Mouse (Mus musculus) liver, embryonic 14.5 days (tissue): Measurements from ENCODE around the gene Lgals3. TPM values are rescaled to one million over a fixed set of nuclear protein-coding genes. Genes with fewer than 3 reads are reported as not detected.

Source experiments
- ATAC-seq: fragments of 200-750 bp; cut with Nextera tagmentation; 2 replicates; pipeline ENCODE4 v1.8.0; 2017; ENCODE audit warnings: moderate number of reproducible peaks, mild to moderate bottlenecking, moderate library complexity; ENCODE audit not compliant: insufficient read depth
- DNase-seq, 3 experiments: peaks; one replicate each; pipeline ENCODE4 v3.0.0-alpha.2; 2012 to 2013; ENCODE audit warnings: low read depth in 3 of 3, low spot score in 3 of 3
- H3K27ac ChIP-seq: fragments of 300-500 bp; sonication (generic); 2 replicates; pipeline ENCODE4 v1.5.1; 2014; ENCODE audit warnings: moderate library complexity, mild to moderate bottlenecking, control low read depth, inconsistent platforms
- H3K27me3 ChIP-seq: fragments of 300-500 bp; sonication (generic); 2 replicates; pipeline ENCODE4 v1.6.1; 2014; ENCODE audit warnings: mild to moderate bottlenecking, low read length, moderate library complexity; ENCODE audit not compliant: control insufficient read depth, insufficient read depth
- H3K36me3 ChIP-seq: fragments of 300-500 bp; sonication (generic); replicated peaks from 2 replicates; pipeline ENCODE4 v1.6.1; 2014; ENCODE audit warnings: low read depth; ENCODE audit not compliant: control insufficient read depth, insufficient read depth
- H3K4me1 ChIP-seq, 2 experiments: fragments of 200-500 bp in 1 of 2; fragments of 300-500 bp in 1 of 2; sonication (generic) in 1 of 2; replicated peaks; 2 replicates each; pipeline ENCODE4 v1.6.1; 2012 to 2014; ENCODE audit warnings: antibody characterized with exemption in 1 of 2, inconsistent platforms in 1 of 2, low read length in 1 of 2; ENCODE audit not compliant: control insufficient read depth in 2 of 2, insufficient read depth in 2 of 2
- H3K4me2 ChIP-seq: fragments of 300-500 bp; sonication (generic); 2 replicates; pipeline ENCODE4 v1.6.1; 2014; ENCODE audit warnings: low read depth, mild to moderate bottlenecking, control low read depth, moderate library complexity
- H3K4me3 ChIP-seq, 2 experiments: fragments of 200-500 bp in 1 of 2; fragments of 300-500 bp in 1 of 2; sonication (generic) in 1 of 2; 2 replicates each; pipeline ENCODE4 v1.5.1; 2012 to 2014; ENCODE audit warnings: low read depth in 2 of 2, low read length in 2 of 2, mild to moderate bottlenecking in 2 of 2, control low read depth in 1 of 2, inconsistent platforms in 1 of 2, moderate library complexity in 1 of 2; ENCODE audit not compliant: insufficient read depth in 1 of 2
- H3K9ac ChIP-seq: fragments of 300-500 bp; sonication (generic); replicated peaks from 2 replicates; pipeline ENCODE4 v1.6.1; 2014; ENCODE audit warnings: mild to moderate bottlenecking, control low read depth, moderate library complexity
- H3K9me3 ChIP-seq: fragments of 300-500 bp; sonication (generic); 2 replicates; pipeline ENCODE4 v1.6.1; 2016; ENCODE audit warnings: low read length, mixed read lengths; ENCODE audit not compliant: control insufficient read depth
- CTCF ChIP-seq: IDR thresholded peaks from 2 replicates; pipeline ENCODE4 v1.5.1; 2016; ENCODE audit warnings: antibody characterized with exemption, low read depth, control low read depth
- EP300 ChIP-seq: IDR thresholded peaks from 2 replicates; pipeline ENCODE4 v1.6.1; 2016; ENCODE audit warnings: antibody characterized with exemption, low read depth
- WGBS: fragments of 180-500 bp; shearing (Covaris S2); extraction: QIAGEN DNeasy Blood & Tissue Kit; methylation state at CpG from one replicate; pipeline ENCODE4 v1.1.7; 2014; ENCODE audit not compliant: insufficient replicate concordance; 5-methylcytosine and 5-hydroxymethylcytosine counted together
- polyA plus RNA-seq, 2 experiments: library from polyadenylated mRNA; depleted of rRNA in 1 of 2; stranded (reverse) in 1 of 2; unstranded in 1 of 2; fragments of >200 nt; fragmentation: Nextera tagmentation in 1 of 2; extraction: Ambion mirVana in 1 of 2; gene quantifications; 2 replicates each; pipeline versions ENCODE4 v1.2.1 to v1.2.3; 2012 to 2014

The Lgals3 gene
- polyA plus RNA-seq, 2 experiments, result 16.3 to 40.5 TPM

GRCm38 (mm10) chr14:47402735-47403134 lies 35.2 kb downstream of the Lgals3 start:
- ATAC-seq (no peak), DNase-seq (no peak)
- no peak overlapping the region for H3K4me3 ChIP-seq
- TF ChIP-seq EP300, result no peak
- TF ChIP-seq CTCF, result no peak
- H3K9me3 ChIP-seq, result no peaks in the 10 kb centered on the region
- H3K36me3 ChIP-seq, result peaks cover 98% of the 10 kb centered on the region
- no peak overlapping the region for H3K27ac ChIP-seq
- WGBS, result 78% methylated on average over 8 of the region's 8 CpGs
- H3K4me1 ChIP-seq, result no peaks in the 10 kb centered on the region
- no peak overlapping the region for H3K9ac ChIP-seq
- no peaks in the 10 kb centered on the region for H3K27me3 ChIP-seq
- H3K4me2 ChIP-seq, result no peak overlapping the region

GRCm38 (mm10) chr14:47406000-47406399 lies 38.4 kb downstream of the Lgals3 start:
- no peak overlapping the region for H3K9ac ChIP-seq
- H3K4me3 ChIP-seq, result no peak overlapping the region
- ATAC-seq (no peak), DNase-seq (no peak)
- no peaks in the 10 kb centered on the region for H3K27me3 ChIP-seq
- peaks cover 99% of the 10 kb centered on the region for H3K36me3 ChIP-seq
- no peaks in the 10 kb centered on the region for H3K9me3 ChIP-seq
- no peak for TF ChIP-seq CTCF
- TF ChIP-seq EP300, result no peak
- no peak overlapping the region for H3K4me2 ChIP-seq
- H3K4me1 ChIP-seq, result no peaks in the 10 kb centered on the region
- no peak overlapping the region for H3K27ac ChIP-seq
- 77% methylated on average over 9 of the region's 9 CpGs for WGBS

DNA sequence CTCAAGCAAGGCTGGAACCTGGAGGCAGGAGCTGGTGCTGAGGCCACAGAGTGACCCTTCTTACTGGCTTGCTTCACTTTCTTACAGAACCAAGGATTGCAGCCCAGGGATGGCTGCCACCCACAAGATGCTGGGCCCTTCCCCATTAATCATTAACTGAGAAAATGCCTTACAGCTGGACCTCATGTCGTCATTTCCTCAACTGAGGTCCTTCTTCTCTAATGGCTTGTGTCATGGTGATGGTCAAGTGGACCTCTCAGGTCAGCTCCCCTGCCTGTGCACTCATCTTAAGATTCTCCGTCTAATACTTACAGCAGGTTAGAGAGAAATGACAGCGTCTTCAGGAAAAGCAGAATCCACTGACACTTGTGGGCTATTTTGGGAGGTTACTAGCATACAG lies 49.8 kb downstream of the Lgals3 start:
- H3K4me3 ChIP-seq, result peak overlapping the region; percentile 93 to 98
- peak overlapping the region; percentile 97 for H3K9ac ChIP-seq
- no peaks in the 10 kb centered on the region for H3K27me3 ChIP-seq
- WGBS, result 21% methylated on average over 3 of the region's 3 CpGs
- peak overlapping the region; percentile 87 for H3K4me2 ChIP-seq
- no peaks in the 10 kb centered on the region for H3K9me3 ChIP-seq
- H3K36me3 ChIP-seq, result peaks cover 42% of the 10 kb centered on the region
- peak in 1 of 3 experiments; percentile 11 for DNase-seq
- H3K4me1 ChIP-seq, result peaks cover 7 to 13% of the 10 kb centered on the region in 2 experiments
- H3K27ac ChIP-seq, result peak overlapping the region; percentile 84
- no peak for TF ChIP-seq CTCF
- TF ChIP-seq EP300, result no peak
- no peak for ATAC-seq

GRCm38 (mm10) chr14:47417775-47418665 lies 50.5 kb downstream of the Lgals3 start, which contains the start of gene Dlgap5:
Gene Dlgap5 (minus strand): TSS chr14:47418407.
- Histone ChIP-seq H3K27me3 (no peaks in the 10 kb centered on the region), H3K9ac (peak within 1 kb of the TSS; percentile 97), H3K9me3 (no peaks in the 10 kb centered on the region), H3K36me3 (peaks cover 35% of the 10 kb centered on the region), H3K4me2 (peak within 1 kb of the TSS; percentile 87), H3K27ac (peak within 1 kb of the TSS; percentile 84), H3K4me3 (peak within 1 kb of the TSS; percentile 93 to 98), H3K4me1 (peaks cover 7 to 13% of the 10 kb centered on the region in 2 experiments)
- DNase-seq (peak; percentile 94 to 98 (median 95)), ATAC-seq (peak; percentile 97)
- 2% methylated on average over 36 of the region's 36 CpGs for WGBS
- TF ChIP-seq EP300, result peak; percentile 52; the same call in 1 of the 2 replicates
- no peak for TF ChIP-seq CTCF

- H3K4me3 ChIP-seq, result peak overlapping the region; percentile 72 to 93
- peak; percentile 29; the same call in 1 of the 2 replicates for ATAC-seq
- no peaks in the 10 kb centered on the region for H3K9me3 ChIP-seq
- H3K36me3 ChIP-seq, result peaks cover 29% of the 10 kb centered on the region
- peak overlapping the region; percentile 79 for H3K9ac ChIP-seq
- H3K27me3 ChIP-seq, result no peaks in the 10 kb centered on the region
- H3K27ac ChIP-seq, result peak overlapping the region; percentile 75
- DNase-seq, result peak in 1 of 3 experiments; percentile 19
- H3K4me2 ChIP-seq, result peak overlapping the region; percentile 74
- no peak for TF ChIP-seq CTCF
- no peak for TF ChIP-seq EP300
- WGBS, result 34% methylated on average over 5 of the region's 5 CpGs
- H3K4me1 ChIP-seq, result peaks cover 7 to 13% of the 10 kb centered on the region in 2 experiments
Observed at GRCm38 (mm10) chr14:47418666-47418991, 51.1 kb downstream of the Lgals3 start.
